Mouse (Mus musculus): ENCODE measurements at regions not wholly inside any gene's neighbourhood (a gene's known extent, or its start where the extent isn't known, plus 50 kb on each side); places are given as distances from the start of the nearest gene placed in this dataset.

DNA sequence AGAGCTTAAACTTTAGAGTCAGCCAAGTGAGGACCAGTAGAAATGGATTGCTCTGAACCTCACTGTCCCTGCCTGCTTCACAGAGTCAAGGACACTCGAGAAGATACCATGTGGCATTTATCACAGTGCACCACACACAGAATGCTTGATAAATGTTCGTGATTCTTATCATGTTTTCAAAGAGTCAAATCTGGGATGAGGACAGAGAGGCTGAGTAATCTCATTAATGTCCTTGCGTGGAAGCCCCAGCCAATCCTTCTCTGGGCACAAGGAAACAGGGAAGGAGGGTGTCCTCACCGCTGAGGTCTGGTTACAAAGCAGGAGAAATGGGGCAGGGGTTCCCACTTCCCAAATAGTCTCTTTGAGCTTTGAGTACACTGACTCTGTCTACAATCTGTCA, 55.8 kb downstream of the Sst start:
- H3K27me3 ChIP-seq (replicated peaks): peaks cover 3% of the 10 kb centered on the region
- H3K4me2 ChIP-seq (ENCODE audit: insufficient read depth, low read depth, poor library complexity, severe bottlenecking): no peak overlapping the region
- no peak overlapping the region for H3K27ac ChIP-seq (ENCODE audit: insufficient read depth, low read depth)
- no peak overlapping the region for H3K4me3 ChIP-seq (replicated peaks in 1 of 3; ENCODE audit: low read depth in 2 of 3, low read length in 2 of 3, poor library complexity in 1 of 3)
- no peaks in the 10 kb centered on the region for H3K36me3 ChIP-seq (replicated peaks in 1 of 2; ENCODE audit: control insufficient read depth in 1 of 2, insufficient read depth in 1 of 2, low read length in 1 of 2)
- H3K9me3 ChIP-seq (replicated peaks; ENCODE audit: low read length): no peaks in the 10 kb centered on the region
- no peaks in the 10 kb centered on the region for H3K79me2 ChIP-seq (replicated peaks; ENCODE audit: control insufficient read depth, extremely low read depth, insufficient read depth, poor library complexity, severe bottlenecking)
- H3K9ac ChIP-seq (ENCODE audit: insufficient read depth, low read depth): no peak overlapping the region
- TF ChIP-seq PAX5 (IDR thresholded peaks at IDR 0.05; ENCODE audit: low read length): no peak
- TF ChIP-seq HCFC1 (IDR thresholded peaks at IDR 0.05; ENCODE audit: low read depth, low read length): no peak
- no peak for TF ChIP-seq POLR2A (IDR thresholded peaks at IDR 0.05; ENCODE audit: low read depth, low read length)
- TF ChIP-seq E2F4 (IDR thresholded peaks at IDR 0.05; ENCODE audit: insufficient replicate concordance, low read depth, low read length): no peak
- TF ChIP-seq POLR2AphosphoS2 (IDR thresholded peaks at IDR 0.05; ENCODE audit: low read depth, low read length): no peak
- no peak for TF ChIP-seq ELF1 (IDR thresholded peaks at IDR 0.05; ENCODE audit: low read depth, low read length)
- no peak for TF ChIP-seq RCOR1 (conservative IDR thresholded peaks at IDR 0.05; ENCODE audit: low read depth, low read length)
- TF ChIP-seq ZMIZ1 (IDR thresholded peaks at IDR 0.05; ENCODE audit: low read depth, low read length): no peak
- TF ChIP-seq SMC3 (IDR thresholded peaks at IDR 0.05; ENCODE audit: low read depth, low read length): no peak
- TF ChIP-seq NELFE (IDR thresholded peaks at IDR 0.05; ENCODE audit: low read depth, low read length): no peak
- TF ChIP-seq SIN3A (IDR thresholded peaks at IDR 0.05; ENCODE audit: low read length): no peak
- TF ChIP-seq MAX (IDR thresholded peaks at IDR 0.05; ENCODE audit: low read length): no peak
- H3K4me1 ChIP-seq (ENCODE audit: control insufficient read depth in 1 of 2, insufficient read depth in 2 of 2): no peaks in the 10 kb centered on the region; a peak in 1 of 4 replicates
- in situ Hi-C loops (cut with MboI; ENCODE audit: low pct_ligation_motif_present, low pct_unique_long_range_greater_than_20kb, low sequenced_read_pairs) (no loop called here), dilution Hi-C loops (cut with MboI; ENCODE audit: extremely low pct_ligation_motif_present, extremely low pct_unique_long_range_greater_than_20kb, low sequenced_read_pairs) (no loop called here)
- no peak for DNase-seq (ENCODE audit: extremely low read depth)

DNA sequence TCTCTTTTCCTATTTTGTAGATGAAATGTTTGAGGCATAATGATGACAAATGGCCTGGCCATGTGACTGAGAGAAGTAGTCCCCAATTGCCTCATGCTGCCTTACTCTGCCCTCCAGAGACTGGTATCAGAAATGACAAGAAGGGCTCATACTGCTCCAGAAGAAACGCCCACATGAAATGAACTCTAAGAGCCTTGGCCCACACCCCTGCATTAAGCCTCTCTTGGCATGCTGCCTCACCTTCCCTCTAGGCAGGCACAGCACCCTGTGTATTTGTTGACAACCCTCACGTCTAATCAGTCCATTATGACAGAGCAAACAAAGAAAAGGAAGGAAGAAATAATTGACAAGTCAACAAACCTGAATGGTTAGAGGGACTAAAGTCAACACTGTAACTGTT, 57.2 kb downstream of the Sst start:
- in situ Hi-C loops (cut with MboI; ENCODE audit: low pct_ligation_motif_present, low pct_unique_long_range_greater_than_20kb, low sequenced_read_pairs): no loop called here
- no peak overlapping the region for H3K4me3 ChIP-seq (replicated peaks in 1 of 3; ENCODE audit: low read depth in 2 of 3, low read length in 2 of 3, poor library complexity in 1 of 3)
- no peak for TF ChIP-seq E2F4 (IDR thresholded peaks at IDR 0.05; ENCODE audit: insufficient replicate concordance, low read depth, low read length)
- TF ChIP-seq UBTF (IDR thresholded peaks at IDR 0.05; ENCODE audit: low read depth, low read length): no peak
- TF ChIP-seq ZMIZ1 (IDR thresholded peaks at IDR 0.05; ENCODE audit: low read depth, low read length): no peak
- TF ChIP-seq CTCF (conservative IDR thresholded peaks at IDR 0.05 in 1 of 2, IDR thresholded peaks at IDR 0.05 in 1 of 2; ENCODE audit: low read depth in 2 of 2, low read length in 2 of 2): 0 out of 4 replicates have a peak, but pooled peaks of 1 of the 2 experiments have one; percentile 23
- TF ChIP-seq RAD21 (IDR thresholded peaks at IDR 0.05; ENCODE audit: low read depth, low read length): peak; percentile 14
- no peak for TF ChIP-seq IRF4 (IDR thresholded peaks at IDR 0.05; ENCODE audit: low read depth, low read length)
- H3K4me2 ChIP-seq (ENCODE audit: insufficient read depth, low read depth, poor library complexity, severe bottlenecking): no peak overlapping the region
- H3K9me3 ChIP-seq (replicated peaks; ENCODE audit: low read length): peaks cover 9% of the 10 kb centered on the region
- H3K27me3 ChIP-seq (replicated peaks): peaks cover 1% of the 10 kb centered on the region
- no peaks in the 10 kb centered on the region for H3K36me3 ChIP-seq (replicated peaks in 1 of 2; ENCODE audit: control insufficient read depth in 1 of 2, insufficient read depth in 1 of 2, low read length in 1 of 2)
- no peaks in the 10 kb centered on the region for H3K79me2 ChIP-seq (replicated peaks; ENCODE audit: control insufficient read depth, extremely low read depth, insufficient read depth, poor library complexity, severe bottlenecking)
- no peak overlapping the region for H3K27ac ChIP-seq (ENCODE audit: insufficient read depth, low read depth)
- dilution Hi-C loops (cut with MboI; ENCODE audit: extremely low pct_ligation_motif_present, extremely low pct_unique_long_range_greater_than_20kb, low sequenced_read_pairs): no loop called here
- no peaks in the 10 kb centered on the region; a peak in 1 of 4 replicates for H3K4me1 ChIP-seq (ENCODE audit: control insufficient read depth in 1 of 2, insufficient read depth in 2 of 2)
- no peak overlapping the region for H3K9ac ChIP-seq (ENCODE audit: insufficient read depth, low read depth)
- no peak for DNase-seq (ENCODE audit: extremely low read depth)
